Mouse (Mus musculus) cortical plate, adult 2 months (tissue): ENCODE data around the gene Gm9821.

Experiments
- CTCF ChIP-seq: fragments of 200-500 bp; IDR thresholded peaks from 2 replicates; pipeline ENCODE4 v1.5.1; 2011; ENCODE audit warnings: mild to moderate bottlenecking, control low read depth, low read length; ENCODE audit not compliant: insufficient read depth; ENCODE audit errors: extremely low read depth
- POLR2A ChIP-seq: fragments of 200-500 bp; IDR thresholded peaks from 2 replicates; pipeline ENCODE4 v1.6.1; 2011; ENCODE audit warnings: mild to moderate bottlenecking, low read length, control low read depth; ENCODE audit not compliant: insufficient read depth; ENCODE audit errors: extremely low read depth

GRCm38 (mm10) chr2:91961901-91962761, 16.6 kb downstream of the Gm9821 start:
- TF ChIP-seq CTCF = no peak
- TF ChIP-seq POLR2A = no peak
